Mouse (Mus musculus) neural tube, embryonic 15.5 days (tissue): Measurements from ENCODE around the gene Dock8. TPM values are rescaled to one million over a fixed set of nuclear protein-coding genes. Genes with fewer than 3 reads are reported as not detected.

Experiments used
- ATAC-seq: fragments of 200-750 bp; cut with Nextera tagmentation; 2 replicates; pipeline ENCODE4 v1.8.0; 2017; ENCODE audit warnings: mild to moderate bottlenecking, moderate TSS enrichment, moderate library complexity; ENCODE audit not compliant: low FRiP score
- H3K27ac ChIP-seq: fragments of 300-500 bp; sonication (generic); replicated peaks from 2 replicates; pipeline ENCODE4 v1.5.1; 2015; ENCODE audit warnings: mild to moderate bottlenecking, inconsistent platforms
- H3K27me3 ChIP-seq: fragments of 300-500 bp; sonication (generic); replicated peaks from 2 replicates; pipeline ENCODE4 v1.6.1; 2015; ENCODE audit warnings: inconsistent platforms
- H3K36me3 ChIP-seq: fragments of 300-500 bp; sonication (generic); 2 replicates; pipeline ENCODE4 v1.6.1; 2015; ENCODE audit warnings: inconsistent platforms
- H3K4me1 ChIP-seq: fragments of 300-500 bp; sonication (generic); 2 replicates; pipeline ENCODE4 v1.6.1; 2015; ENCODE audit warnings: inconsistent platforms
- H3K4me2 ChIP-seq: fragments of 300-500 bp; sonication (generic); 2 replicates; pipeline ENCODE4 v1.6.1; 2015; ENCODE audit warnings: inconsistent platforms, mild to moderate bottlenecking, moderate library complexity
- H3K4me3 ChIP-seq: fragments of 300-500 bp; sonication (generic); replicated peaks from 2 replicates; pipeline ENCODE4 v1.5.1; 2015; ENCODE audit warnings: mild to moderate bottlenecking, inconsistent platforms
- H3K9ac ChIP-seq: fragments of 300-500 bp; sonication (generic); replicated peaks from 2 replicates; pipeline ENCODE4 v1.6.1; 2015; ENCODE audit warnings: mild to moderate bottlenecking, inconsistent platforms
- H3K9me3 ChIP-seq: fragments of 300-500 bp; sonication (generic); replicated peaks from 2 replicates; pipeline ENCODE4 v1.6.1; 2016; ENCODE audit warnings: inconsistent platforms
- WGBS: fragments of 180-500 bp; shearing (Covaris S2); methylation state at CpG from one replicate; pipeline ENCODE4 v1.1.7; 2015; ENCODE audit warnings: mixed read lengths; 5-methylcytosine and 5-hydroxymethylcytosine counted together
- polyA plus RNA-seq: library from polyadenylated mRNA; unstranded; fragments of >200 nt; fragmentation: Nextera tagmentation; extraction: Ambion mirVana; gene quantifications from 2 replicates; pipeline ENCODE4 v1.2.1, GENCODE M21; 2015

Gene Dock8
- 1.2 and 9.1 TPM in 2 replicates for polyA plus RNA-seq

DNA sequence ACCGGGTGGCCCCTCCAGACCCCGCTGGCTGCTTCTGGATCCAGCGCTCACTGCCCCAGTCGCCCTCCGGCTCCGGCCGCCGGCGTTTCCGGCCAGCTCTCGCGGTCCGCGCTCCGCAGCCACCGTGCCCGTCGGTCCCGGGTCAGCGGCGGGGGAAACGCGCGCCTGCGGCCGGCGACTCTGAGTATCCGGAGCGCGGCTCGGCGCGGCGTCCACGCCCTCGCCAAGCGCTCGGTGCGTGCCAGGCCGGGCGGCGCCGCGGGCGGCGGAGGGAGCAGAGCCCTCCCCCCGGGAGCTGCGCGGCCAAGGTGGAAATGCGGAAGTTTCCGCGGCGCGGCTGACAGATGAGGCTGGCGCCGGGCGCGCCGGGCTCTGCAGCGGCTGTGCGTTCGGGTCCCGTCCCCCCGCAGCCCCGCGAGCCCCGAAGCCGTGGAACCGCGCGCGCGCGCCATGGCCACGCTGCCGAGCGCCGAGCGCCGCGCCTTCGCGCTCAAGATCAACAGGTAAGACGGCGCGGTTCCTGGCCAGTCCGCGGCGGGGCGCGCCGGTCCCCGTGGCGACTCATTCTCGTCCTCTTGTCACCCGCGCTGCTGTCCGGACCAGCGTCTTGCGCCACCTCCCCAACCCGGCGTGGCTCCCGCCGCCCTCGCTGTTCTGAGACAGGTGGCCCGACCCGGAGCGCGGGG, at the start of gene Dock8:
Gene Dock8 (plus strand): TSS at position 334 of the 686 bp plus-strand sequence.
- H3K4me1 ChIP-seq, result peaks cover 18% of the 10 kb centered on the region
- peak within 1 kb of the TSS; percentile 70 for H3K4me3 ChIP-seq
- H3K27ac ChIP-seq, result no peak within 1 kb of the TSS
- ATAC-seq, result peak; percentile 35; the same call in 1 of the 2 replicates
- peaks cover 54% of the 10 kb centered on the region for H3K27me3 ChIP-seq
- H3K9me3 ChIP-seq, result no peaks in the 10 kb centered on the region
- H3K4me2 ChIP-seq, result peak within 1 kb of the TSS; percentile 99
- H3K9ac ChIP-seq, result peak within 1 kb of the TSS; percentile 46
- no peaks in the 10 kb centered on the region for H3K36me3 ChIP-seq
- WGBS, result under 1% methylated on average over 96 of the region's 109 CpGs

DNA sequence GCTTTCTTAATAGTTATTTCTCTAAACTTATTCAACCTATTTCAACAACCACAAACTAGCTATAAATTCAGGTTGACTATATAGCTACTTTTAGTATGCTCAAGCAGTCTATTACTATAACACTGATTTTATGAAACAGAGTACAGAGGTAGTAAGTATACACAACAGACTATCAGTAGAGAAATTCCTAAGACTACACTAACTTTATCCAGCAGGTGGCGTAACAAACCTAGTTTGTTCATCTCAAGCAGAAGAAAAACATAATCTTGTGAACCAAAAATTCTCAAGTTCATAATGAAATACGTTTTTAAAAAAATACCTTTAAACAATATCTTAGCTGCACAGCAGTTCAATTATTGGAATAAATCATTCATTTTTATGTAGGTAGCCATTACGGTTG, 40.8 kb upstream of the Dock8 start:
- ATAC-seq, result no peak
- no peaks in the 10 kb centered on the region for H3K27me3 ChIP-seq
- 41% methylated on average over 3 of the region's 3 CpGs for whole genome bisulfite sequencing
- peaks cover 9% of the 10 kb centered on the region for H3K4me1 ChIP-seq
- no peak overlapping the region for H3K4me3 ChIP-seq
- no peak overlapping the region for H3K27ac ChIP-seq
- H3K36me3 ChIP-seq, result peaks cover 9% of the 10 kb centered on the region
- no peak overlapping the region for H3K4me2 ChIP-seq
- no peak overlapping the region for H3K9ac ChIP-seq
- no peaks in the 10 kb centered on the region for H3K9me3 ChIP-seq

DNA sequence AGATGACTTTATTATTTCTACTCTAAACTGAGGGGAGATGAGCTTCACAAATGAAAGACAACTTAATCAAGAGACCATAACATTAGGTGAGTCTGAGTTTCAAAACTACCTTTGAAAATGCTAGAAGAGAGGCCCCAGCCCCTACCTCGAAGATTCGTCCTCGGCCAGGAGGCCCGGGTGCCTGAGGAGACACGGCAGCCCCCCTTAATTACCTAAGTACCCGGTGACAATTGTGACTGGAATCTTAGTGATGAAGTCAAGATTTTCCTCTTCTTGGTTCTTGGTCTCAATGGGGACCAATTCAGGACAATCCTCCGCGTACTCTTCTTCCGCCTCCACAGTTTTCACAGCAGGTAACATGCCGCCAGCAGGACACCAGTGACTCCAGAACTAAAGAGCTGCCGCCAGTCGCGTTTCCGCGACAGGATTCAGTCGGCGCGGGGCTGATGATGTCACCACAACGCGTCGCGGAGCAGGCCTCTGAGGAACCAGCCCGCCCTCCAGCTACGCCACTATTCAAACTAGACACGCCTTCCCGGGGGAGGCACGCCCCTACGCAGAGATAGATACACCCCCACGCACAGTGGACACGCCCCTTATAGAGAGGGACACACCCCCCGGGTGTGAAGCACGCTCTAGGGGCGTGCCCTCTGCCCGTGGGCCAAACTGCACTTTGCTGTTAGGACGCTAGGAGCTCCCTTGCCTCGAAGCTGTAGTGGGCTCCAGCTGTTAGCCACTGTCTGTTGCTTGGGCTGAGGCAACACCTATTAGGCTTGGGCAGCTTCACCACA, 38.0 kb upstream of the Dock8 start, which contains the start of gene Cbwd1:
Gene Cbwd1 (minus strand): TSS at position 439 of the 791 bp plus-strand sequence.
- peak within 1 kb of the TSS; percentile 77 for H3K4me3 ChIP-seq
- peak; percentile 100 for ATAC-seq
- no peaks in the 10 kb centered on the region for H3K36me3 ChIP-seq
- H3K4me2 ChIP-seq, result peak within 1 kb of the TSS; percentile 70
- H3K27me3 ChIP-seq, result no peaks in the 10 kb centered on the region
- peak within 1 kb of the TSS; percentile 76 for H3K9ac ChIP-seq
- H3K9me3 ChIP-seq, result no peaks in the 10 kb centered on the region
- under 1% methylated on average over 36 of the region's 36 CpGs for WGBS
- H3K27ac ChIP-seq, result peak within 1 kb of the TSS; percentile 54; the same call in 1 of the 2 replicates
- H3K4me1 ChIP-seq, result peaks cover 9% of the 10 kb centered on the region

DNA sequence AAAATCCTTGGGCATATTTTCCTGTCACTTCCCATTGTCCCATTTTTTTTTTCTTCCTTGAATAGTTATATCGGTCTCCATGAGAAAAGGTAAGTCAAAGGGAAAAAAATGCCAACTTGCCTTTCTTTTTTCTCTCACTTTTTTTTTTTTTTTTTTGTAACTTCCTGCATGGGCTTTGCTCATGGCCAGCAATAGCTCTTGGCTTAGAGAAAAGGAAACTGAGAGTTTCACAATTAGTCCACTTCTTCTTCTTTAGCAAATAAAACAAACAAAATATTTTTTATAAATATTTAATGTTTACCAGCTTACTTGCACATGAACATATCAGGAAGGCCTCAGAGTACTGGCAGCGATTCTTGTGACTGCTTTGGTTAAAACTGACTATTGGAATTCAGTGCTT, 33.1 kb upstream of the Dock8 start:
- ATAC-seq, result no peak

DNA sequence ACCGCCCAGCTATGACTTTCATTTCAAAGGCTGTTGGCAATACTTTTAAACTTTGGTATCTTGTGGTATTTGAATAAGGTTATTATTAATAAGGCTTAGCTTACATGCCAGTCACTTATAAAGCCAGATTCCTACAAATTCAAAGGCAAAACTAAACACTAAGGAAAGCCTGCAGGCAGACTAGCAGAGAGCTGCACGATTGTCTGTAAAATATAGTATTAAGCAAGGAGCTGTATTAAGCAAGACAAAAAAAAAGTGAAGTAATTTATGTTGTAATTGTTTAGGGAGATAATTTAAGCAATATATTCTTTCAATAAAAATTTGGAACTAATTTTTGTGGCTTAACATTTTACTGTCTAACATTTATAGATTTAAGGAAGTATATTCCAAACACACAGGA, 32.4 kb upstream of the Dock8 start:
- ATAC-seq, result no peak
- H3K9ac ChIP-seq, result no peak overlapping the region
- H3K4me2 ChIP-seq, result no peak overlapping the region
- H3K4me1 ChIP-seq, result no peaks in the 10 kb centered on the region
- 92% methylated on average over 2 of the region's 2 CpGs for WGBS
- no peaks in the 10 kb centered on the region for H3K9me3 ChIP-seq
- H3K27me3 ChIP-seq, result no peaks in the 10 kb centered on the region
- no peak overlapping the region for H3K4me3 ChIP-seq
- no peak overlapping the region for H3K27ac ChIP-seq
- no peaks in the 10 kb centered on the region for H3K36me3 ChIP-seq

More for the DNA sequence above, 33.1 kb upstream of the Dock8 start:
- 88% methylated on average over 2 of the region's 2 CpGs for WGBS
- H3K4me1 ChIP-seq, result no peaks in the 10 kb centered on the region
- H3K9ac ChIP-seq, result no peak overlapping the region
- no peak overlapping the region for H3K4me2 ChIP-seq
- no peaks in the 10 kb centered on the region for H3K27me3 ChIP-seq
- H3K9me3 ChIP-seq, result no peaks in the 10 kb centered on the region
- H3K36me3 ChIP-seq, result no peaks in the 10 kb centered on the region
- H3K27ac ChIP-seq, result no peak overlapping the region
- H3K4me3 ChIP-seq, result no peak overlapping the region

DNA sequence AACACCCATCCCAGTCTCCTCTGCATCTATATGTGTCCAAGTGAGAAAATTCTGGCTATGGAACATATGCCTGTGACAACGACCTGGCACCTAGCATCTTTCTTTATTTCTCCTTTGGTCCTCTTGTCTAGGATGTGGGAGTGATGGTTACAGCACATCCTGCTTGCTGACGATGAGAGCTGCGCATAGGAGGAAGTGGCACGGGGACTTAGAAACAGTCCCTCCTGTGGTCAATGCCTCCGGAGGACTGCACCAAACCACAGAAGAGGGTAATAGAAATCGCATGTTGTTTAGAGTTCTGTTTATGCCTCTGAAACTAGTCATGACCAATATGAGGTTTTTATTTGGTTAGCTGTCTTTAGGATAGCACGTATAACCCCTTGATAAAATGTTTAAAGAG, 28.0 kb upstream of the Dock8 start:
- H3K27ac ChIP-seq, result no peak overlapping the region
- H3K4me1 ChIP-seq, result no peaks in the 10 kb centered on the region
- no peaks in the 10 kb centered on the region for H3K27me3 ChIP-seq
- H3K9ac ChIP-seq, result no peak overlapping the region
- no peak overlapping the region for H3K4me3 ChIP-seq
- H3K4me2 ChIP-seq, result no peak overlapping the region
- no peaks in the 10 kb centered on the region for H3K9me3 ChIP-seq
- ATAC-seq, result no peak
- 87% methylated on average over 7 of the region's 7 CpGs for WGBS
- no peaks in the 10 kb centered on the region for H3K36me3 ChIP-seq

DNA sequence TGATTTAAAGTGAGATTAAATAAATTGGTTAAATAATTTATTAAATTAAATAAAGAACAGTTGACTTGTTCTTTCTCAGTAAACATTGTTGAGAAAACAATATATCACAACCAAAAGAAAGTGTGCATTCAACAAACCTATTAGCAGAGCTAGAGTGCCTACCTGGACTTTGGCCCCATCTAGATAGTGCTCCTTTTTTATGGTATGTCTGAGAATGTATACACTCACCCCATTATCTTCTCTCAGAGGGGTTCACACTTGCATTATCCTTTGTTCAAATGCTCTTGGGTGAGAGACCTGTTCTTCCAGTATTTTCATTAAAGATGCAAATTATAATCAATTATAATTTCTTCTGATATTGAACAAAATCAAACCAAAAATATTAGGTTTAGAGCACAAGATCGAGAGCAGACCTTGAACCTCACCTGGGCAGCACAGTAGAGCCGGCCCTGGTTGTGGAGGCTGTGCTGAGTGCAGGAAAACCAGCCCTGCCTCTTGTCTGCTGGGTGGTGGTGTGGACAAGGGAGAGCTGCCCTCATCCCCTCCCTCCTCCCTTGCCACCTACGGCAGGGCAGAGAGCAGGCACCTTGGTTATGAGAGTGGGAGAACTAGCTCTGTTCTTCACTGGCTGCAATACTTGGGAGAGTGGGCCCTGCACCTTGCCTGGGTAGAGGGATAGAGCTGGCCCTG, 26.5 kb upstream of the Dock8 start:
- H3K4me3 ChIP-seq, result no peak overlapping the region
- ATAC-seq, result no peak
- no peaks in the 10 kb centered on the region for H3K4me1 ChIP-seq
- H3K9ac ChIP-seq, result no peak overlapping the region
- 84% methylated on average over 3 of the region's 3 CpGs for WGBS
- no peaks in the 10 kb centered on the region for H3K36me3 ChIP-seq
- no peaks in the 10 kb centered on the region for H3K9me3 ChIP-seq
- H3K27ac ChIP-seq, result no peak overlapping the region
- no peak overlapping the region for H3K4me2 ChIP-seq
- H3K27me3 ChIP-seq, result no peaks in the 10 kb centered on the region

DNA sequence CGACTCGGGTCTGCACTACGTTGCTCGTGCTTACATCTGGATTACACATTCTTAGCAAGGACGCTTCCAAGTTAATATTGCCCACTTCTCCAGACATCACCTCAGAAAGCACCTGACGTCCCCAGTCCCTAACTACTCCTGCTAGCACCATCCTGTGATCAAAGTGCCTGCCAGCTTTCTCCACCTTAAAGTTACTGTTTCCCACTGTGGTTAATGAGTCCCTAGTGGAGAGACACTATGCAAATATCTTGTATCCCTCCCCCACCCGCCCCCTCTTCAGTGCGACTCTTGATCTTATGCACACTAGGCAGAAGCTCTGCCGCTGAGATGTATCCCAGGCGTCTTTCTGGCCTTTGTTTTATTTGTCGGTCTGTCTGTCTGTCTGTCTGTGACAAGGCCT, 21.3 kb upstream of the Dock8 start:
- Histone ChIP-seq H3K9ac (no peak overlapping the region), H3K4me1 (0 out of 2 replicates have a peak, but pooled peaks cover 2% of the 10 kb centered on the region), H3K27me3 (no peaks in the 10 kb centered on the region), H3K27ac (no peak overlapping the region), H3K36me3 (no peaks in the 10 kb centered on the region), H3K4me3 (no peak overlapping the region), H3K4me2 (no peak overlapping the region), H3K9me3 (no peaks in the 10 kb centered on the region)
- ATAC-seq, result no peak
- WGBS, result 73% methylated on average over 11 of the region's 11 CpGs

DNA sequence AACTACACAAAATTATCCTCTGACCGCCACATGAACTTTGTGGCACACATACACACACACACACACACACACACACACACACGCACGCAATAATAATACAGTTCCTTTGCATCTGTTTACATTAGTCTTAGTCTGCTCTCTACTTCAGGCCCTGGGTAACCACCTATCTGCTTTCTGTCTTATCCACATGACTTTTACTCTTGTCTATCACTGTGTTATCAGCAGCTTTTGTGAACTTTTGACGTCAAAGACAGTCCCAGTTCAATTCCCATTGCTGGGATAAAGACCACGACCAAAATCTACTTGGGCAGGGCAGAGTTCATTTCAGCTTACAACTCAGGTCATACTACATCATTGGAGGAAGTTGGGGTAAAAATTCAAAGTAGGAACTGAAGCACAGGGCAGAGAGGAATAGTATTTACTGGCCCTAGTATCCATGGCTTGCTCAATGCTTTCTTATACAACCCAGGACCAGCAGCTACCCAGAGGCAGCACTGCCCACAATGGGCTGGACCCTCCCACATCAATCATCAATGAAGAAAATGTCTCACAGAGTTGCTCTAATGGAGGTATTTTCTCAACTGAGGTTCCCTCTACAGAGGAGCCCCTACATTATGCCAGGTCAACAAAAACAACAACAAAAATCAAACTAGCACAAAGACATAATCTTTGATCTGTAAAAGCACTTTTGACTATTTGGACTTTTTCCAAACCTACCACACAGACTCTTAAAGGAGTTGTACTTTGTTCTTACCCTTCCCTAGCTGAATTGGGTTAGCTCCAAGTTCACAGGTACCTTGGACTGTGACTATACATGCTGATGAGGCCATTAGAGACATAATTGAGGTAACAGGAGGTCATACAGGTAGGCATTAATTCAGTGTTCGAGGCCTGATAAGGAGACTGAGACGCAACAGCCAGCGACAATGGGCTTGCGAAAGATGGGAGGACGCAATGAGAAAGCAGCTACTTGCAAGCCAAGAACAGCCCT, 20.2 kb upstream of the Dock8 start:
- WGBS, result 90% methylated on average over 10 of the region's 10 CpGs
- no peaks in the 10 kb centered on the region for H3K9me3 ChIP-seq
- no peak overlapping the region for H3K27ac ChIP-seq
- no peak overlapping the region for H3K4me3 ChIP-seq
- ATAC-seq, result no peak
- H3K27me3 ChIP-seq, result no peaks in the 10 kb centered on the region
- no peaks in the 10 kb centered on the region for H3K36me3 ChIP-seq
- no peak overlapping the region for H3K9ac ChIP-seq
- no peak overlapping the region for H3K4me2 ChIP-seq
- 0 out of 2 replicates have a peak, but pooled peaks cover 2% of the 10 kb centered on the region for H3K4me1 ChIP-seq

DNA sequence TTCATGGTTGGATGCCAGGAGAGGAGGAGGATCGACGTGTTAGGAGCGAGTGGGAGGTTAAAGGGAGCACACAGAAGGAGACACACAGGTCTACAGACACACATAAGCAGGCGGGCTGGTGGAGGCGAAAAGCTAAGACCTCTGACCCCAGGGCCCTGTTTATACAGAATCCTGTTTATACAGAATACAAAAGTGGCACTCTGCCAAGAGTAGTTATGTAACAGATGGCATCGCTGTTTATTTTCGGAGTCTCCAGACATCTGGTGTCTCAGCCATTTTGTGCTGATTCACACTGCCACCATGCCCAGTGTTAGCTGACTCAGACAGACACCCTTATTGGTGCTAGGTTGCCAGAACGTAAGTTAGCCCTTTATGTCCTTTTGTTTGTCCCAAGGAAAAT, 18.0 kb upstream of the Dock8 start:
- ATAC-seq, result no peak
- Histone ChIP-seq H3K4me1 (0 out of 2 replicates have a peak, but pooled peaks cover 2% of the 10 kb centered on the region), H3K4me3 (no peak overlapping the region), H3K27me3 (no peaks in the 10 kb centered on the region), H3K4me2 (no peak overlapping the region), H3K36me3 (no peaks in the 10 kb centered on the region), H3K9me3 (no peaks in the 10 kb centered on the region), H3K9ac (no peak overlapping the region), H3K27ac (no peak overlapping the region)
- WGBS, result 48% methylated on average over 8 of the region's 8 CpGs

DNA sequence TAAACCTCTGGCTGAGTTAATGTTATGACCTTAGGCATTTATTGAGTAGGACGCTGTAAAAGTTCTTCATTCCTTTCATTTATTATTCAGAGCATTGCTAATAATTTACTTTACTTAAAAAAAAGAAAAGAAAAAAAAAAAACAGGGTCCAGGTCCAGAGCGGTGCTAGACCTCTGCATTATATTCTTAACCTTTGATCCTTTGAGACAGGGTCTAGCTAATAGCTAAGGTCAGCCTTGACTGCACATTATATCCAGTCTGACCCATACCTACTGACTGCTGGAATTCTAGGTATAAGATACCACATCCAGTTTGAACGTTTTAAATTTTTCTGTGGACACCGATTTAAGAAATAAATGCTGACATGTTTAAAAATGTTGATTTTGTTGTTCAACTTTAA, 16.3 kb upstream of the Dock8 start:
- no peak overlapping the region for H3K9ac ChIP-seq
- H3K27me3 ChIP-seq, result no peaks in the 10 kb centered on the region
- WGBS, result 83% methylated on average over 4 of the region's 4 CpGs
- 0 out of 2 replicates have a peak, but pooled peaks cover 2% of the 10 kb centered on the region for H3K4me1 ChIP-seq
- no peak overlapping the region for H3K4me3 ChIP-seq
- H3K4me2 ChIP-seq, result no peak overlapping the region
- no peak for ATAC-seq
- H3K36me3 ChIP-seq, result no peaks in the 10 kb centered on the region
- no peak overlapping the region for H3K27ac ChIP-seq
- no peaks in the 10 kb centered on the region for H3K9me3 ChIP-seq
